Mouse (Mus musculus): ENCODE measurements around the gene Col4a3.

The Col4a3 gene

GRCm38 (mm10) chr1:82608646-82609262 lies 22.0 kb downstream of the Col4a3 start:
- DNase-seq, result no peak

- DNase-seq, result no peak
These were observed 25.4 kb downstream of the Col4a3 start for GRCm38 (mm10) chr1:82612061-82612660.

GRCm38 (mm10) chr1:82618001-82618400 lies 31.3 kb downstream of the Col4a3 start:
- DNase-seq, result no peak

- DNase-seq, result no peak
These were observed 31.9 kb downstream of the Col4a3 start for GRCm38 (mm10) chr1:82618592-82618991.

- no peak for DNase-seq
These were observed 33.3 kb downstream of the Col4a3 start for GRCm38 (mm10) chr1:82619981-82620380.

GRCm38 (mm10) chr1:82624934-82625333 lies 38.2 kb downstream of the Col4a3 start:
- no peak for DNase-seq

- DNase-seq, result no peak
These were observed 38.8 kb downstream of the Col4a3 start for GRCm38 (mm10) chr1:82625474-82625873.

GRCm38 (mm10) chr1:82627652-82628051 lies 40.9 kb downstream of the Col4a3 start:
- DNase-seq, result no peak

- DNase-seq, result no peak
These were observed 42.8 kb downstream of the Col4a3 start for GRCm38 (mm10) chr1:82629495-82629894.

- no peak for DNase-seq
These were observed 44.6 kb downstream of the Col4a3 start for GRCm38 (mm10) chr1:82631169-82631792.

- peak; percentile 90 for DNase-seq
These were observed 48.0 kb downstream of the Col4a3 start for GRCm38 (mm10) chr1:82634545-82635253.

GRCm38 (mm10) chr1:82635254-82635620 lies 48.5 kb downstream of the Col4a3 start:
- DNase-seq, result no peak

- no peak for DNase-seq
These were observed 49.6 kb downstream of the Col4a3 start for GRCm38 (mm10) chr1:82636321-82636720.

GRCm38 (mm10) chr1:82637414-82637813 lies 50.7 kb downstream of the Col4a3 start:
- no peak for DNase-seq

- DNase-seq, result no peak
These were observed 51.7 kb downstream of the Col4a3 start for GRCm38 (mm10) chr1:82638428-82638827.

- peak; percentile 77 for DNase-seq
These were observed 54.7 kb downstream of the Col4a3 start for GRCm38 (mm10) chr1:82641316-82641987.

- no peak for DNase-seq
These were observed 61.3 kb downstream of the Col4a3 start for GRCm38 (mm10) chr1:82647989-82648388.

GRCm38 (mm10) chr1:82650868-82651267 lies 64.1 kb downstream of the Col4a3 start:
- peak; percentile 88 for DNase-seq

- peak; percentile 75 for DNase-seq
These were observed 67.3 kb downstream of the Col4a3 start for GRCm38 (mm10) chr1:82654046-82654445.

- DNase-seq, result no peak
These were observed 69.7 kb downstream of the Col4a3 start for GRCm38 (mm10) chr1:82656452-82656851.

- no peak for DNase-seq
These were observed 75.5 kb downstream of the Col4a3 start for GRCm38 (mm10) chr1:82662269-82662668.

GRCm38 (mm10) chr1:82663522-82663921 lies 76.8 kb downstream of the Col4a3 start:
- DNase-seq, result no peak

- DNase-seq, result no peak
These were observed 99.6 kb downstream of the Col4a3 start for GRCm38 (mm10) chr1:82686328-82686727.

All from retina, postnatal 1 day (tissue).